Mouse (Mus musculus): ENCODE results near the gene Clstn2. TPM values are rescaled to one million over a fixed set of nuclear protein-coding genes. Genes with fewer than 3 reads are reported as not detected.
A peak's percentile ranks its signal among the peaks of the same experiment; 100 is the strongest.

Clstn2 gene
- total RNA-seq, 2 experiments from 2014 or later, result 3.8 to 4.3 TPM

- DNase-seq, result no peak
These were observed 355.9 kb downstream of the Clstn2 start for GRCm38 (mm10) chr9:97677075-97677474.

GRCm38 (mm10) chr9:97672681-97673080 lies 360.3 kb downstream of the Clstn2 start:
- no peak for DNase-seq

GRCm38 (mm10) chr9:97672224-97672623 lies 360.8 kb downstream of the Clstn2 start:
- no peak for DNase-seq

GRCm38 (mm10) chr9:97670666-97671065 lies 362.3 kb downstream of the Clstn2 start:
- no peak for DNase-seq

DNA sequence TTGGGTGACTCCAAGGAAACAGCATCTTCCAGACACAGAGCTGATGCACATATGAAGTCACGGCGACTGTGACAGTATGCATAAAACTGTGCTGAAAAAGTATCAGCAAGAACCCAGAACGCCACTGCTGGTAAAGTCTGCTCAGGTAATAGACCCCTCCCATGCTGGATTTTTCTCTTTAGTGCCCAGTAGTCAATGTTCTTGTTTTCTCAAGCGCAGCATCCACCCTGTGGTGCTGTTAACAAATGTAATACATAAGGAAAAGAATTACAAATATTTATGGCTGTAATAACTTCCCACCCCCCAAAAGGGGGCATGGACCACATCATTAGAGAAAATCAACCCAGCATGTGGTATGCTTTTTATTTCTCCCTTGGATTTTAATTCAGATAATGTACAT lies 372.0 kb downstream of the Clstn2 start:
- DNase-seq, result no peak

DNA sequence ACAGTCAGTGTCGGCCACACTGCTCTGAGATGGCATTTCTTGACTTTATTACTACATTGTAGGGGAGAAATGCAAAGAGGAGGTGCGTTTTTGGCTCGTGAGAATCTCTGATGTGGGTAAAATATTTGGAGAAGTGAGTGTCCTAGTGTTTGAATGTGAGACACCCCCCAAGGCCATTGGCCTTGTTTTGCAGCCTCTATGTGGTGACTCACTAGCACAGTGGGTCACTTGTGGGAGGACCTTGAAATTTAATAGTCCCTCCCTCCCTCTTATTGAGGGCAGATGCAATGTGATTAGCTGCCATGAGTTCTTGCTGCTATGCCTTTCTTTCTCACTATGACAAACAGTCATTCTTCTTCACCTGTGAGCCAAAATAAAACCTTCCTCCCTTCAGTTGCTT lies 374.2 kb downstream of the Clstn2 start:
- DNase-seq, result no peak

GRCm38 (mm10) chr9:97648409-97648808 lies 384.6 kb downstream of the Clstn2 start:
- DNase-seq, result no peak

- DNase-seq, result no peak
These were observed 387.2 kb downstream of the Clstn2 start for GRCm38 (mm10) chr9:97645746-97646145.

GRCm38 (mm10) chr9:97642396-97642795 lies 390.6 kb downstream of the Clstn2 start:
- no peak for DNase-seq

GRCm38 (mm10) chr9:97639967-97640549 lies 392.9 kb downstream of the Clstn2 start:
- DNase-seq, result no peak

DNA sequence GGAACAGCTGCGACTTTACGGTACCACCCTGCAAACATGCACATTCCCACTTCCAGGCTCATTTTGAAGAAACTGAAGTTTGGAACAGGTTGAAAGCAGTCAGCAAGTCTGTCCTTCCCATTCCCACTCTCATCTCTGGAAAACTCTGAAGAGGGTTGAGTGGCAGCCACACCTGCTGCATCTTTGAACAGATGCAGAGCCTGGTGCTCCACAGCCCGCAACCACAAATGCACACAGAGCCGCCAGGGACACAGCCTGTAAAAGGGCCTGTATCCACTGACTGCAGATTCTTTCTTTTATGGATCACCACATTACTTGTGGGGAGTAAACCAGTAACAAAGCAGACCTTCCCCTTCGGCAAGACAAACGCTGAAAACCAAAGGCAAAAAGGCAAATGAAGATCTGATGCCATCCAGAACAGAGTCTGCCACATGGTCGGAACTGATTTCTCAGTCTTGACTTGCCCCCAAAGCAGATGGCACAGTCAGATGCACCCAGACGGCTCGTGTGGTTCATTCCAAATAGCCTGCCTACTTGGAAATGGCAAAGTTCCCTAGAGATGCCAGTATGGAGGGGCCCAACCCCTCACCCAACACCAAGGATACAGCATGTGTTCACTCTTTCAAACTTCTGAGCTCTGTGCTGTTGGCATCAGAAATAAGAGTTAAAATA lies 394.2 kb downstream of the Clstn2 start:
- DNase-seq, result peak; percentile 14

- no peak for DNase-seq
These were observed 397.6 kb downstream of the Clstn2 start for GRCm38 (mm10) chr9:97635351-97635750.

DNA sequence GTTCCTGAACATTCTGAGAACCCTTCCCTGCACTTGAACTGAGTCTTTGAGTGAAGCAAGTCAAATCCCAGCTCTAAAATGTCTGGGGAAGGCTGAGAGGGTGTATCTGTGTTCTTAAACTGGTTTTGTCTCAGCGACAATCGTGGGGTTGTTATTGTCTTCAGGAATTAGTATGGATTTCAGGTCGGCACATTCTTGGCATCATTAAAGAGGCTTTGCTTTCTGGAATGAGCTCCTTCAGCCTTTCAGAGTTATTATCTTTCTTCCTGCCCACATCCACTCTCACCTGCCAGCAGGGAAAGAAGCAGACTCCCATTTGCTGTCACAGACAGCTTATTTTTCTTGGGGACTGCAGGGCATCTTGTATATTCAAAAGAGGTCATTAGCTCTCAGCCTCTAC lies 398.1 kb downstream of the Clstn2 start:
- no peak for DNase-seq

- DNase-seq, result no peak
These were observed 403.8 kb downstream of the Clstn2 start for GRCm38 (mm10) chr9:97629180-97629579.

DNA sequence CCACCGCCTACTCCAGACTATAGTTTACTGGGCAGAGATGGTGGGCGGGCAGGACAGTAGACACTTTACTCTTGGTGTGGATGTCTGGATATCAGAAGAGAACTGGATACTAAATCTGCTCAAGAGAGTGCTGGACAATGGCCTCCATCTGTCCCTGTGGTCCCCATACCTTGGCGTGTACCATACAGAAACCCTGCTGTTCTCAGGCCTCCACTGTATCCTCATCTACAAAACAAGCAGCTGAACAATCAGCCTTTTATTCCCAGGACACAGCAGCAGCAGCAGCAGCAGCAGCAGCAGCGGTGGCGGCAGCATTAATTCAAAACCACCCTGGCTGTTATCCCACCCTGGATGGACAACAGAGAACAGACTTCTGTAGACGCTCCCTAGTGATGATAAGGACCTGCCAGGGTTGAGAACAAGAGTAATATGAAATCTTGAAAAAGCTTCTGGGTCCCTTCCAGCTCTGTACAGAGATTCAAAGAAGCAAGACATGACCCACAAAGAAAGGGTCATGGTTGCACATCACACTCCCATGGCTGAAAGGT lies 404.5 kb downstream of the Clstn2 start:
- no peak for DNase-seq

- no peak for DNase-seq
These were observed 405.1 kb downstream of the Clstn2 start for GRCm38 (mm10) chr9:97627916-97628315.

DNA sequence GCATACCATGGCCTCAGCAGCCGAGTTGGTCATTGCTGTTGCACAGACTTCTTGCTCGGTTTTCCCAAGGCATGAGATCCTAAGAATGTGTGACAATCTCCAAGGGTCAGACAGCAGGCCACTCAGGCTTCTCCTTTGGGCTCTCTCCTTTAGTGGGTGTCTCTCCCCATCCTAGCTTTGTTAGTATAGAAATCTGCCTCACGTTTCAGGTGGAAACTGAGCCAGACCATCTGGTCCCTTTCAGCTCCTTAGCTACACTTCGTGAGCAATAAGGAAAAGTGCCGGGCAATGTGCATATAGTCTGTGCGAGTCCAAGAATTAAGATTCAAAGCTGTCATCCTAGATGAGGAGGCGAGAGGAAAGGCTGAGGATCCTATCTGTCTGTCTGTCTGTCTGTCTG lies 422.4 kb downstream of the Clstn2 start:
- no peak for DNase-seq

DNA sequence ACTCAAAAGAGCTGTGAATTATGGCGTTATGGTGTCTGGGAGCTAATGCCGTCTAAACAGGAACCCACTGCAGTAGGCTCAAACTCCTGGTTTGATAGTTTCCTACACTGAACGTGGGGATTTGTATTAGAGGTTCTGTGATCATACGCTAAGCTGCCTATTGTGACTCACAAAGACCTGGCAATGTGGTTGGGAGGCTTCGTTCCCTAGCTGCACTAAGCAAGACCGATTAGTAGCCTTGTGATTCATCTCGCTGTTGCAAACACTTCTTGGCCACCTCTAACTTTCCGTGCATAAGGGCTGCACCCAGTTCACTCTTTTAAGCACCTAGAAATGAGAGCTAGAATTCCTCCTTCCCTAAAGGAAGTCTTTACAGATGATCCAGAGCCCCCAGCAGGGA lies 429.3 kb downstream of the Clstn2 start:
- DNase-seq, result no peak

DNA sequence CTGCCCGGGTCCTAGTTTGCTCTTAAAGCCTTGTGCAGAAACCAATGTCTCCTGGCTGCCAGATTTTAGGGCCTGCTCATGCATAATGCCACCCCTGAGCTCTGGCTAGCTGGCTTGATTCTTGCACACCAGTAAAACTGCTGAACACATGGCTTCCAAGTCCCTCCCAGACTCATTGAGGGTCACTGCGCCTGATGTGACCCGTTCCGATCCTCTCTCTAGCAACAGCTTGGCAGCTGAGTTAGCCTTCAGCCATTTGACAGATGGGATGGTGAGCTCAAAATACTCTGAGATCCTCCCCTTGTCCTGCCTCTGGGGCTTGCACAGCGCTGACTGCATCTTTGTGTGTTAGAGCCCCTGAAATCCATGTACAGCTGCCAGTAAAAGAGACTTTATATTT lies 430.5 kb downstream of the Clstn2 start:
- no peak for DNase-seq

DNA sequence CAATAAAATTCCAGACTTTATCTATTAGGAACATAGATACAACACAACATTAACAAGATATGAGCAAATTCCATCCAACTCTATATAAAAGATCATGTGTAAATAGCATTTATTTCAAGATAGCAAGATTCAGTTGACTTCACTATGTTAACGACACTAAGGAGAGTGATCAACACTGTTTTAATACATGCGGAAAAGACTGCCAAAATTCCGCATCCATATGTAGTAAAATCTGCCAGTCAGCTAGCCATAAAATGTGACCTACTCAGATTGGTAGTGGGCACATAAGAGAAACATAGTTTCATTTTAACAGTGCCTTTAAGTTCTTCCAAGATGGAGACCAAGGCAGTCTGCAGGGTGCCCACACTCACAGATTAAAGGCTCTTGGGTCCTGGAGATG lies 434.0 kb downstream of the Clstn2 start:
- no peak for DNase-seq

- DNase-seq, result no peak
These were observed 442.3 kb downstream of the Clstn2 start for GRCm38 (mm10) chr9:97590712-97591111.

DNA sequence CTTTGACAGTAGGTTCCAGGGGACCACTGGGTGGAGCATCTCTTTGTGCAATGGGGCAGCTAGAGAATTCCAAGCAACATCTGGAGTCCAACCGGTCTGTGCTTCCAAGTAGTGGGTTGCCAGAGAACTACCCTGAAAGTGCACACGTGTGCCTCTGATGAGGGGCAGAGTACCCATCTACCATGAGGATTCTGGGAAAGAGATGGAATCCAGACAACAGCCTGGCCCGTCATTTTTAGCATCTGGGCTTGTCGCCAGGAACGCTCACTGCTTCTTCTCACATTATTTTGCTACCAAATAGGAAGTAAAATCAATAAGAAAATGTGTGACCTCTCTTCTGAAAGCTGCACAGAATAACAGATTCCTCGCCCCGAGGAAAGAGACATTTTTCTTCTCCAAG lies 462.1 kb downstream of the Clstn2 start:
- peak; percentile 27 for DNase-seq

- no peak for DNase-seq
These were observed 469.9 kb downstream of the Clstn2 start for GRCm38 (mm10) chr9:97563121-97563520.

DNA sequence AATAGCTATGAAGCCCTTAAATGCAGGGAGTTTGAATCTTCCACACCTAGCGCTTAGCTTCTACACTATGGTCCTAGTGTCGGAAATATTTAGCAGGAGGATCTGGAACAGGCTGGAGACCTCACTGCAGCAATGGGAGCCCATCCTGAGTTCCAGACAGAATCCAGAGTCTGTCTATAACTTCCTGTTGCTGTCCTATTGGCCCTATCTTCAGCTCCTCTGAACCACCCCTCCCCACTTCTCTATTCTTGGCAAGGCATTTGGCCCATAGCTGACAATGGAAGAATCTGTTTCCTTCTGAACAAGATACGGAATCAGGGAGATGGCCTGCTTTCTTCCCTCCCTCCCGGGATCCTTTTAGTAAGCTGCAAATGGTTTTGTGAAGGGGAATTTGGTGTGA lies 488.6 kb downstream of the Clstn2 start:
- no peak for DNase-seq
